Mouse (Mus musculus) stomach, postnatal 0 days (tissue): ENCODE measurements around the gene Nsmce3. TPM values are rescaled to one million over a fixed set of nuclear protein-coding genes. Genes with fewer than 3 reads are reported as not detected.
A peak's percentile ranks its signal among the peaks of the same experiment; 100 is the strongest.

Source experiments
- ATAC-seq: fragments of 200-750 bp; cut with Nextera tagmentation; 2 replicates; pipeline ENCODE4 v1.8.0; 2017; ENCODE audit not compliant: low FRiP score, low TSS enrichment
- DNase-seq: peaks from one replicate; pipeline ENCODE4 v3.0.0-alpha.2; 2016; ENCODE audit warnings: low spot score
- H3K27ac ChIP-seq: fragments of 300-500 bp; sonication (generic); replicated peaks from 2 replicates; pipeline ENCODE4 v1.5.1; 2014; ENCODE audit warnings: mild to moderate bottlenecking, control low read depth
- H3K27me3 ChIP-seq: fragments of 300-500 bp; sonication (generic); 2 replicates; pipeline ENCODE4 v1.6.1; 2014; ENCODE audit warnings: low read length; ENCODE audit not compliant: control insufficient read depth, insufficient read depth
- H3K36me3 ChIP-seq: fragments of 300-500 bp; sonication (generic); 2 replicates; pipeline ENCODE4 v1.6.1; 2014; ENCODE audit warnings: low read length, mixed read lengths; ENCODE audit not compliant: control insufficient read depth, insufficient read depth
- H3K4me1 ChIP-seq: fragments of 300-500 bp; sonication (generic); replicated peaks from 2 replicates; pipeline ENCODE4 v1.6.1; 2014; ENCODE audit warnings: antibody characterized with exemption; ENCODE audit not compliant: control insufficient read depth, insufficient read depth
- H3K4me2 ChIP-seq: fragments of 300-500 bp; sonication (generic); replicated peaks from 2 replicates; pipeline ENCODE4 v1.6.1; 2014; ENCODE audit warnings: low read depth, mild to moderate bottlenecking, control low read depth, moderate library complexity
- H3K4me3 ChIP-seq: fragments of 300-500 bp; sonication (generic); 2 replicates; pipeline ENCODE4 v1.5.1; 2014; ENCODE audit warnings: low read depth, low read length, control low read depth
- H3K9ac ChIP-seq: fragments of 300-500 bp; sonication (generic); 2 replicates; pipeline ENCODE4 v1.6.1; 2014; ENCODE audit warnings: mild to moderate bottlenecking, low read length, control low read depth, mixed read lengths
- H3K9me3 ChIP-seq: fragments of 300-500 bp; sonication (generic); 2 replicates; pipeline ENCODE4 v1.6.1; 2016; ENCODE audit warnings: low read length; ENCODE audit not compliant: control insufficient read depth
- CTCF ChIP-seq: IDR thresholded peaks from 2 replicates; pipeline ENCODE4 v1.5.1; 2016; ENCODE audit warnings: antibody characterized with exemption, low read depth, mild to moderate bottlenecking, moderate library complexity
- EP300 ChIP-seq: optimal IDR thresholded peaks from 2 replicates; pipeline ENCODE3; 2016; ENCODE audit warnings: antibody characterized with exemption
- WGBS: fragments of 180-500 bp; shearing (Covaris S2); extraction: QIAGEN DNeasy Blood & Tissue Kit; methylation state at CpG from one replicate; pipeline ENCODE4 v1.1.7; 2014; 5-methylcytosine and 5-hydroxymethylcytosine counted together
- polyA plus RNA-seq: library from polyadenylated mRNA; unstranded; fragments of >200 nt; fragmentation: Nextera tagmentation; extraction: Ambion mirVana; gene quantifications from 2 replicates; pipeline ENCODE4 v1.2.1, GENCODE M21; 2015

Gene Nsmce3
- polyA plus RNA-seq, 1 experiment from 2014 or later: 8.4 TPM

DNA sequence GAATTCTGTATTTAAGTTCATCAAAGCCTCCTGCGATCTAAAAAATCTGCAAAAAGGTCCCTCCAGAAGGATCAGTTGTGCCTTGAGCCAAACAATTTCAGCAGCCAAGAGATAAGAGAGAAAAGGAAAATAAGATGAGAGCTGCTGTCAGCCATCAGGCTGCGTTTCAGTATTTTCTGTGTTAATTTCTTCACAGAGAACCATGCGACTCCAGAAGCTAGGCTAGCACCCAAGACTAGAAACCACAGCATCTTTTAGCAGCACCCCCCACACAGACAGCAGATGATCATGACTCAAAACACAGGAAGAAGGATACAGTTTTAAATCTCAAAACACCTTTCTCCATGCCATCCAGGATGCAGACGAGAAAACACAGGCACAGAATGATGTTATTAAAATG lies 2.1 kb upstream of the Nsmce3 start:
- Histone ChIP-seq H3K4me1 (no peaks in the 10 kb centered on the region), H3K4me2 (no peak overlapping the region), H3K27me3 (no peaks in the 10 kb centered on the region), H3K9me3 (no peaks in the 10 kb centered on the region), H3K9ac (no peak overlapping the region), H3K27ac (no peak overlapping the region), H3K4me3 (no peak overlapping the region), H3K36me3 (no peaks in the 10 kb centered on the region)
- WGBS: 85% methylated on average over 4 of the region's 4 CpGs
- ATAC-seq (no peak), DNase-seq (no peak)
- TF ChIP-seq EP300: no peak
- no peak for TF ChIP-seq CTCF

DNA sequence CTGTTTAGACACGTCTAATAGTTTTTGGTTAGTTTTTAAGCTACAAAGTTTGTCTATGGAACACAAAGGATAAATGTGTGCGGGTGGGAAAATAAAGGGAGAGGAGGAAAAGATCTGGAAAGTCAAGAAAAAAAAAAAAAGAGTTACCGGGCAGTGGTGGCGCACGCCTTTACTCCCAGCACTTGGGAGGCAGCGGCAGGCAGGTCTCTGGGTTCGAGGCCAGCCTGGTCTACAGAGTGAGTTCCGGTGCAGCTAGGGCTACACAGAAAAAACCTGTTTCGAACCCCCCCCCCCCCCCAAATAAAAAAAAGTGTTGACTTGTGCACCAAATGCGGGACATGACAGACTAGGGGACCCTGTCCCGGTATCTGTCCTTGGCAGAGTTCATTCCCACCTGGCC lies 469 bp upstream of the Nsmce3 start:
- Histone ChIP-seq H3K4me2 (peak overlapping the region; percentile 48), H3K9ac (0 out of 2 replicates have a peak overlapping the region, but pooled peaks have one; percentile 13), H3K27ac (0 out of 2 replicates have a peak overlapping the region, but pooled peaks have one; percentile 24), H3K27me3 (no peaks in the 10 kb centered on the region), H3K4me1 (no peaks in the 10 kb centered on the region), H3K36me3 (no peaks in the 10 kb centered on the region), H3K9me3 (no peaks in the 10 kb centered on the region), H3K4me3 (peak overlapping the region; percentile 97)
- ATAC-seq: no peak
- no peak for DNase-seq
- WGBS: 32% methylated on average over 11 of the region's 11 CpGs
- TF ChIP-seq CTCF (no peak), EP300 (no peak)

DNA sequence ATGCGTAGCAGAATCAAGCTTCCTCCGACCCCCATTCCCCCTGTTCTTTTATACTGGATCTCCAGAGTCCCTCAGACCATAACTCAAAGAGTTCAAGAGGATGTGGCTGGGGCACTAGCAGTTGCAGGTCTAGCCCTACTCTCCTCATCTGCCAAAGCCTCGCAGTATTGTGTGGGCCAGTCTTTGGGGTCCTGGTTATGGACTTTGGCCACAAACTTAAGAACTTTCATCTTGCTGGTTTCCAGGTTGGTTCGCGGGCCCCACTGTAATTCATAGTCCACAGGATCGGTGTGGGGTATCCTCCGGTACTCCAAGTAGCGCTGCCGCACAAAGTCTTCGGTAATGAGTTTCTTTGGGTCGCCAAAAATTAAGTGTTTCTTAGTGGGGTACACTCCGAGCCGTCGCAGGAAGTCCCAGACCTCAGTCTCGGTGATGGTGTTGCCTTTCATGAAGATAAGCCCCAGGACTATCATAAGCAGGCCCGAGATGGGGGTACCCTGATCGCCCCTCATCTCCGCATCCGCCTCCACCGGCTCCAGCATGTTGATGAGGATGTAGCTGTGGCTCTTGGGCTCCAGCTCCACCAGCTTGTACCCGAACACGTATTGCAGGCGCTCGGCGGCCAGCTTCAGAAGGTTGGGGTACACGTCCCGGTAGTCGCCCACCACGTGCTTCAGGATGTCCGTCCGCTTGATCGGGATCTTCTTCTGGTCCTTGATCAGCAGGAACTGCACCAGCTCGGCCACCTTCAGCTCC lies 632 bp downstream of the Nsmce3 start:
- H3K9ac ChIP-seq: peak overlapping the region; percentile 96
- H3K27ac ChIP-seq: peak overlapping the region; percentile 98
- peak overlapping the region; percentile 59 for H3K4me2 ChIP-seq
- DNase-seq (no peak), ATAC-seq (no peak)
- no peaks in the 10 kb centered on the region for H3K4me1 ChIP-seq
- no peaks in the 10 kb centered on the region for H3K36me3 ChIP-seq
- no peaks in the 10 kb centered on the region for H3K9me3 ChIP-seq
- H3K27me3 ChIP-seq: no peaks in the 10 kb centered on the region
- TF ChIP-seq EP300: no peak
- no peak for TF ChIP-seq CTCF
- H3K4me3 ChIP-seq: peak overlapping the region; percentile 97
- WGBS: 2% methylated on average over 32 of the region's 33 CpGs

DNA sequence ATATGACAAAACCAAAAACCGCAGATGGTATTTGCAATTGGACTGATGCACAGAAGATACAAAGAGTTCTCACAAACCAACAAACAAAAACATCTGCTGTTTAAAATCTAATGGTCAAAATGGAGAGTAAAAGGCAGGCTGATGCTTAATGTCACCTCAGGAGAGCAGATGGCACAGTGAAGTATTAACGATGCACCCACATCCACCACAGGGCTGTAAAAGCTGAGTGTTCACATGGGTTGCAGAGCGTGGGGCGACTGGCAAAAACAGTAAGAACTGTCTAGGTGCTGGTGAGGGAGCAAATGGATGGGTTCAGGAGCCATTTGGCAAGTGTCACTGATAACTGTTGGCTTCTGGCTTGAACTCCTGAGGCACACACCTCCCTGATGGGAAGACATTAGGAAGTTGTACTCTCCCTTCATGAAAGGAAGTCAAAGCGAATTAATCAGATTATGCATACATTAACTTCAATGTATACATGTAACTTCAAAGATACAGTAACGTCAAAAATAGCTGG lies 3.2 kb downstream of the Nsmce3 start:
- 81% methylated on average over 6 of the region's 6 CpGs for WGBS
- Histone ChIP-seq H3K4me2 (no peak overlapping the region), H3K36me3 (no peaks in the 10 kb centered on the region), H3K9me3 (no peaks in the 10 kb centered on the region), H3K4me3 (no peak overlapping the region), H3K4me1 (no peaks in the 10 kb centered on the region), H3K9ac (no peak overlapping the region), H3K27me3 (no peaks in the 10 kb centered on the region), H3K27ac (no peak overlapping the region)
- TF ChIP-seq CTCF (no peak), EP300 (no peak)
- ATAC-seq (no peak), DNase-seq (no peak)

DNA sequence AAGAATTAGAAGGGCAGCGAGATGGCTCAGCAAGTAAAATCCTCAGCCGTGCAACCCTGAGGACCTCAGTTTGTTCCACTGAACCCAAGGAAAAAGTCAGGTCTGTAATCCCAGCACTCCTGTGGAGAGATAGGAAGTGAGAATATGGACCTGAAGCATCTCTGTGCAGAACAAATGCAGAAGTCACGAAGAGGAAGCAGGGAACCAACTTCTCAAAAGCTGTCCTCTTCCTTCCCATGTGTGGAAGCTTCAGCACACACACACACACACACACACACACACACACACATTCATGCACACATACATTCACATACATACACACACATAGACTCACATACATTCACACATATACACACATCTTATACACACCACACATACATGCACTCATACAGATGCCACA lies 9.3 kb downstream of the Nsmce3 start:
- 67% methylated on average over 3 of the region's 3 CpGs for WGBS
- no peak for DNase-seq
- Histone ChIP-seq H3K27ac (no peak overlapping the region), H3K9ac (no peak overlapping the region), H3K27me3 (no peaks in the 10 kb centered on the region), H3K36me3 (no peaks in the 10 kb centered on the region), H3K9me3 (no peaks in the 10 kb centered on the region), H3K4me1 (no peaks in the 10 kb centered on the region), H3K4me3 (no peak overlapping the region), H3K4me2 (no peak overlapping the region)
- no peak for ATAC-seq
- TF ChIP-seq EP300: no peak
- no peak for TF ChIP-seq CTCF

DNA sequence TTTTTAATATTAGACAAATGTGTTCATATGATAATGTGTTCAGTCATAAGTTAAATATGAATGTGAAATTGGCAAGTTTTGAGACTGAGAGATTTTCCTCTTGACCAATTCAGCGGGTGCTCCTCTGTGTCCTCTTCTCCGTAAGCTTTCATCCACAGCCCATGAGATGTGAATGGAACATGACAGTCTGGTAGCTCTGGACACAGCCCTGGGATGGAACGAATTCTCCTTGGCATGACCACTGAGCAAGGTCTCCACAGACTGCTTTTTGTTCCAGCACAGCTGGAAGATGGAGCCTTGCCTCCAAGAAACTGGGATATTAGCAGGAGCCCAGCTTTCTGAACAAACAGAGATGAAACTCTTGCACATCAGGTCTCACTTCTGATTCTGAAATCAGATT lies 9.8 kb downstream of the Nsmce3 start:
- H3K4me2 ChIP-seq: no peak overlapping the region
- no peaks in the 10 kb centered on the region for H3K4me1 ChIP-seq
- H3K27ac ChIP-seq: no peak overlapping the region
- no peaks in the 10 kb centered on the region for H3K9me3 ChIP-seq
- DNase-seq (no peak), ATAC-seq (no peak)
- no peak overlapping the region for H3K9ac ChIP-seq
- H3K36me3 ChIP-seq: no peaks in the 10 kb centered on the region
- TF ChIP-seq CTCF: no peak
- no peak for TF ChIP-seq EP300
- no peak overlapping the region for H3K4me3 ChIP-seq
- 81% methylated on average over 3 of the region's 3 CpGs for WGBS
- no peaks in the 10 kb centered on the region for H3K27me3 ChIP-seq
